Mouse (Mus musculus) myocyte (in vitro differentiated cells): ENCODE data around the gene Arid4a.

Source experiments
- CEBPB ChIP-seq: IDR thresholded peaks from 2 replicates; pipeline ENCODE4 v1.6.1; 2011; ENCODE audit warnings: mild to moderate bottlenecking, moderate library complexity; ENCODE audit not compliant: poor library complexity, insufficient read depth, severe bottlenecking
- MAX ChIP-seq: IDR thresholded peaks from one replicate; pipeline ENCODE4 v1.6.1; 2011; ENCODE audit warnings: low read depth, mild to moderate bottlenecking, control low read depth
- TCF12 ChIP-seq: IDR thresholded peaks from one replicate; pipeline ENCODE4 v1.6.1; 2011; ENCODE audit warnings: mild to moderate bottlenecking, control low read depth; ENCODE audit not compliant: poor library complexity, insufficient read depth, severe bottlenecking
- TCF3 ChIP-seq: IDR thresholded peaks from one replicate; pipeline ENCODE4 v1.6.1; 2011; ENCODE audit warnings: low read depth, control low read depth; ENCODE audit not compliant: insufficient read length
- USF1 ChIP-seq: IDR thresholded peaks from one replicate; pipeline ENCODE4 v1.6.1; 2011; ENCODE audit warnings: low read depth, mild to moderate bottlenecking, control low read depth, moderate library complexity

DNA sequence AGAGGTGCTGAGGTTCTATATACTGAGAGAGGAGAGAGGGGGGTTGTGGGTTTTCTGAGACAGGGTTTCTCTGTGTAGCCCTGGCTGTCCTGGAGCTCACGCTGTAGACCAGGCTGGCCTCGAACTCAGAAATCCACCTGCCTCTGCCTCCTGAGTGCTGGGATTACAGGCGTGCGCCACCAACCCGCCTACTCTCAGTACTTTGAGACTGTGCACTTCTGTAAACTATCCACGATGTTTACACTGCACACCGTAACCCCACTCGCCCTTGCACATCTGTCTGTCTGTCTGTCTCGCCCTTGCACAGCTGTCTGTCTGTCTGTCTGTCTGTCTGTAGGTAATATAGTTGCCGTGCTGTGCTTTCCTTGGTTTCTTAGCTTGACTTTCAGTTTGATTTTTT is 8.6 kb downstream of the Arid4a start:
- TF ChIP-seq MAX, result no peak
- no peak for TF ChIP-seq CEBPB
- TF ChIP-seq USF1, result no peak
- TF ChIP-seq TCF12, result no peak
- no peak for TF ChIP-seq TCF3
